Mouse (Mus musculus) CH12.LX (cell line): ENCODE data around the gene Cntrl. TPM values are rescaled to one million over a fixed set of nuclear protein-coding genes. Genes with fewer than 3 reads are reported as not detected.

ENCODE experiments used
- DNase-seq: peaks from one replicate; pipeline ENCODE4 v3.0.0-alpha.2; 2013; ENCODE audit errors: extremely low read depth
- H3K27ac ChIP-seq: 2 replicates; pipeline ENCODE4 v1.5.1; 2012; ENCODE audit warnings: low read depth, mild to moderate bottlenecking, control low read depth, moderate library complexity; ENCODE audit not compliant: insufficient read depth
- H3K27me3 ChIP-seq: replicated peaks from 2 replicates; pipeline ENCODE3; 2012; ENCODE audit warnings: inconsistent platforms
- H3K36me3 ChIP-seq, 2 experiments: replicated peaks in 1 of 2; 2 replicates each; pipeline versions ENCODE3 to v1.6.1; 2012; ENCODE audit warnings: inconsistent platforms in 1 of 2, low read length in 1 of 2, mild to moderate bottlenecking in 1 of 2, mixed read lengths in 1 of 2, moderate library complexity in 1 of 2; ENCODE audit not compliant: control insufficient read depth in 1 of 2, insufficient read depth in 1 of 2
- H3K4me1 ChIP-seq, 2 experiments: 2 replicates each; pipeline ENCODE4 v1.6.1; 2012; ENCODE audit warnings: inconsistent platforms in 1 of 2, moderate library complexity in 1 of 2; ENCODE audit not compliant: insufficient read depth in 2 of 2, control insufficient read depth in 1 of 2
- H3K4me2 ChIP-seq: 2 replicates; pipeline ENCODE4 v1.6.1; 2012; ENCODE audit warnings: low read depth, mild to moderate bottlenecking, control low read depth; ENCODE audit not compliant: poor library complexity, insufficient read depth, severe bottlenecking
- H3K4me3 ChIP-seq, 3 experiments: fragments of 150-350 bp in 1 of 3; sonication (generic) in 1 of 3; replicated peaks in 1 of 3; 2 replicates each; pipeline versions ENCODE3 to v1.5.1; 2011 to 2012; ENCODE audit warnings: low read depth in 2 of 3, low read length in 2 of 3, mild to moderate bottlenecking in 2 of 3, moderate library complexity in 2 of 3, control low read depth in 1 of 3, improper control_type of control experiment in 1 of 3, inconsistent platforms in 1 of 3, mixed read lengths in 1 of 3; ENCODE audit not compliant: poor library complexity in 1 of 3
- H3K79me2 ChIP-seq: replicated peaks from 2 replicates; pipeline ENCODE4 v1.6.1; 2012; ENCODE audit warnings: mild to moderate bottlenecking, moderate library complexity; ENCODE audit not compliant: control insufficient read depth, poor library complexity, insufficient read depth, severe bottlenecking; ENCODE audit errors: extremely low read depth
- H3K9ac ChIP-seq: 2 replicates; pipeline ENCODE4 v1.6.1; 2012; ENCODE audit warnings: low read depth, mild to moderate bottlenecking, control low read depth, moderate library complexity; ENCODE audit not compliant: insufficient read depth
- H3K9me3 ChIP-seq: replicated peaks from 2 replicates; pipeline ENCODE3; 2012; ENCODE audit warnings: low read length, inconsistent platforms, mixed read lengths
- CHD2 ChIP-seq: IDR thresholded peaks from 2 replicates; pipeline ENCODE4 v1.6.1; 2011; ENCODE audit warnings: low read length, improper control_type of control experiment
- CTCF ChIP-seq, 2 experiments: IDR thresholded peaks in 1 of 2; conservative IDR thresholded peaks in 1 of 2; 2 replicates each; pipeline ENCODE4 v1.5.1; 2011 to 2012; ENCODE audit warnings: low read depth in 2 of 2, low read length in 2 of 2, improper control_type of control experiment in 1 of 2, inconsistent platforms in 1 of 2, mild to moderate bottlenecking in 1 of 2, moderate library complexity in 1 of 2
- E2F4 ChIP-seq: IDR thresholded peaks from 2 replicates; pipeline ENCODE4 v1.6.1; 2011; ENCODE audit warnings: low read depth, low read length, improper control_type of control experiment; ENCODE audit not compliant: insufficient replicate concordance
- GABPA ChIP-seq: IDR thresholded peaks from 2 replicates; pipeline ENCODE4 v1.6.1; 2012; ENCODE audit warnings: low read depth, low read length, improper control_type of control experiment, inconsistent platforms; ENCODE audit not compliant: insufficient replicate concordance
- IRF4 ChIP-seq: IDR thresholded peaks from 2 replicates; pipeline ENCODE4 v1.6.1; 2014; ENCODE audit warnings: low read depth, mild to moderate bottlenecking, inconsistent platforms, low read length, improper control_type of control experiment
- JUND ChIP-seq: conservative IDR thresholded peaks from 2 replicates; pipeline ENCODE4 v1.6.1; 2011; ENCODE audit warnings: low read depth, low read length, improper control_type of control experiment
- MAX ChIP-seq: IDR thresholded peaks from 2 replicates; pipeline ENCODE4 v1.6.1; 2011; ENCODE audit warnings: low read length, improper control_type of control experiment
- MAZ ChIP-seq: IDR thresholded peaks from 2 replicates; pipeline ENCODE4 v1.6.1; 2012; ENCODE audit warnings: low read depth, mild to moderate bottlenecking, inconsistent platforms, low read length, improper control_type of control experiment, moderate library complexity
- MEF2A ChIP-seq: IDR thresholded peaks from 2 replicates; pipeline ENCODE4 v1.6.1; 2014; ENCODE audit warnings: low read depth, mild to moderate bottlenecking, inconsistent platforms, low read length, improper control_type of control experiment, borderline replicate concordance
- NELFE ChIP-seq: IDR thresholded peaks from 2 replicates; pipeline ENCODE4 v1.6.1; 2011; ENCODE audit warnings: low read depth, low read length, improper control_type of control experiment
- PAX5 ChIP-seq: IDR thresholded peaks from 2 replicates; pipeline ENCODE4 v1.6.1; 2012; ENCODE audit warnings: low read length, inconsistent platforms, mixed read lengths
- POLR2A ChIP-seq: IDR thresholded peaks from 2 replicates; pipeline ENCODE4 v1.6.1; 2011; ENCODE audit warnings: low read depth, mild to moderate bottlenecking, improper control_type of control experiment, low read length
- POLR2AphosphoS2 ChIP-seq: IDR thresholded peaks from 2 replicates; pipeline ENCODE4 v1.6.1; 2011; ENCODE audit warnings: low read depth, low read length, improper control_type of control experiment
- RAD21 ChIP-seq: IDR thresholded peaks from 2 replicates; pipeline ENCODE4 v1.6.1; 2011; ENCODE audit warnings: low read depth, mild to moderate bottlenecking, low read length, improper control_type of control experiment, moderate library complexity
- RCOR1 ChIP-seq: conservative IDR thresholded peaks from 2 replicates; pipeline ENCODE4 v1.6.1; 2012; ENCODE audit warnings: low read depth, mild to moderate bottlenecking, inconsistent platforms, low read length, improper control_type of control experiment
- SMC3 ChIP-seq: IDR thresholded peaks from 2 replicates; pipeline ENCODE4 v1.6.1; 2011; ENCODE audit warnings: low read depth, low read length, improper control_type of control experiment
- USF1 ChIP-seq: IDR thresholded peaks from 2 replicates; pipeline ENCODE4 v1.6.1; 2014; ENCODE audit warnings: low read depth, mild to moderate bottlenecking, inconsistent platforms, low read length, improper control_type of control experiment
- USF2 ChIP-seq: conservative IDR thresholded peaks from 2 replicates; pipeline ENCODE4 v1.6.1; 2011; ENCODE audit warnings: low read depth, low read length, improper control_type of control experiment
- ZC3H11A ChIP-seq: IDR thresholded peaks from 2 replicates; pipeline ENCODE4 v1.6.1; 2012; ENCODE audit warnings: low read depth, mild to moderate bottlenecking, inconsistent platforms, low read length, improper control_type of control experiment
- ZKSCAN1 ChIP-seq: IDR thresholded peaks from 2 replicates; pipeline ENCODE4 v1.6.1; 2012; ENCODE audit warnings: low read depth, inconsistent platforms, low read length, improper control_type of control experiment, borderline replicate concordance
- ZMIZ1 ChIP-seq: IDR thresholded peaks from 2 replicates; pipeline ENCODE4 v1.6.1; 2012; ENCODE audit warnings: low read depth, mild to moderate bottlenecking, inconsistent platforms, low read length, improper control_type of control experiment
- ZNF384 ChIP-seq: IDR thresholded peaks from 2 replicates; pipeline ENCODE4 v1.6.1; 2012; ENCODE audit warnings: low read depth, low read length, improper control_type of control experiment, inconsistent platforms
- dilution Hi-C: fragments of 300-500 bp; cut with MboI; formaldehyde crosslinking; loops from 2 replicates; pipeline ENCODE4 v1.14.3; 2020; ENCODE audit warnings: low sequenced_read_pairs; ENCODE audit not compliant: extremely low pct_unique_long_range_greater_than_20kb, extremely low pct_ligation_motif_present
- in situ Hi-C: fragments of 300-500 bp; cut with MboI; formaldehyde crosslinking; loops from 3 replicates; pipeline ENCODE4 v1.14.3; 2019; ENCODE audit warnings: low sequenced_read_pairs, low pct_ligation_motif_present, low pct_unique_long_range_greater_than_20kb, mixed read lengths
- polyA plus RNA-seq: library from polyadenylated mRNA; unstranded; fragments of >175 nt; gene quantifications from 2 replicates; pipeline ENCODE4 v1.2.1, GENCODE M21; 2012; ENCODE audit warnings: low read depth; ENCODE audit not compliant: insufficient read length
- total RNA-seq, 2 experiments: library from RNA; depleted of rRNA; stranded (reverse); fragments of 300-350 nt in 1 of 2; fragments of >200 nt in 1 of 2; gene quantifications; 2 replicates each; pipeline ENCODE4 v1.2.3; 2012 to 2014

The Cntrl gene
- total and polyA plus RNA-seq, 3 experiments = 55.6 to 69.7 (median 64.5) TPM

DNA sequence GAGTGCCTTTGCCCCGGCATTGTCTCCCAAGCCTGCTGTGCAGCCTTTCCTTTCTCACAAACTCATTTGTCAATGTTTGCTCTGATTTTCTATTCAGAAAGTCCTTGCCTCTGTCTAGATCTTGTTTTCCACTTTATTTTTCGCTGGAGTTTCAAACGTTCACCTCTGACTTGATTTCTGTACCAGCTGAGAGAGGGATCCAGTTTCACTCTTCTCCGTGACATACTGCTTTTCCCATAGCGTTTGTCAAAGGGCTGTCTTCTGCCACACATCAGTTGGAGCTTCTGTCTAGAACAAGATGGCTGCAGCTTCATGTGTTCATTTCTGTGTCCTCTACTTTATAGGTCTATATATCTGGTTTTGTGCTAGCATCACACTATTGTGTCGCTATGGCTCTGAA, 30.1 kb upstream of the Cntrl start:
- in situ Hi-C loops = no loop called here
- dilution Hi-C loops = no loop called here
- no peak for TF ChIP-seq ZC3H11A
- TF ChIP-seq MAX = no peak
- TF ChIP-seq E2F4 = no peak
- no peak for TF ChIP-seq ZMIZ1
- TF ChIP-seq NELFE = no peak
- TF ChIP-seq MAZ = no peak
- TF ChIP-seq JUND = no peak
- TF ChIP-seq ZKSCAN1 = no peak

DNA sequence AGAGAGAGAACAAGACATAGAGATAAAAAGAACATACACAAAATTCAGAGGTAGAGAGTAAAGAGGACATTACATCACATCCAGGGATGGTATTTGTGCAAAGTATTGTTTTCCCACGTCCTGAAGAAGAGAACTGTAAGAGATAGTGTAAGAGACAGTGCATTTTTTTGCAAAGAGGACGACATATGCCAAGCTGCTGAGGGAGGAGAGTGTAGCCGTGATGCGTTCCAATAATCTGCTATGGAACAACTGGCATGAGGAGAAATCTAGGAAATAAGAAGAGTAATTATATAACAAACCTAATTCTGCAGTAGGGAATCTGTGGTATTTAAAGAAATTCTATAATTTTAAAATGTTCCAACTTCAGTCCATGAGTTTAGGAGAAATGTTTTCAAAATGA, 21.9 kb upstream of the Cntrl start:
- no peaks in the 10 kb centered on the region for H3K27me3 ChIP-seq
- no peaks in the 10 kb centered on the region for H3K9me3 ChIP-seq
- H3K27ac ChIP-seq = no peak overlapping the region
- no peak for DNase-seq
- H3K36me3 ChIP-seq = no peaks in the 10 kb centered on the region
- no peaks in the 10 kb centered on the region for H3K4me1 ChIP-seq
- no peak overlapping the region for H3K4me3 ChIP-seq
- in situ Hi-C loops = no loop called here
- no peak for TF ChIP-seq GABPA
- TF ChIP-seq, all 38 proteins: peak for 0
- Histone ChIP-seq H3K4me2 (no peak overlapping the region), H3K9ac (no peak overlapping the region), H3K79me2 (no peaks in the 10 kb centered on the region)
- dilution Hi-C loops = no loop called here

More for the DNA sequence above, 30.1 kb upstream of the Cntrl start:
- Histone ChIP-seq H3K9ac (no peak overlapping the region), H3K4me3 (no peak overlapping the region), H3K4me2 (no peak overlapping the region), H3K27ac (no peak overlapping the region), H3K9me3 (no peaks in the 10 kb centered on the region), H3K4me1 (no peaks in the 10 kb centered on the region), H3K27me3 (no peaks in the 10 kb centered on the region), H3K79me2 (no peaks in the 10 kb centered on the region), H3K36me3 (no peaks in the 10 kb centered on the region)
- DNase-seq = no peak

DNA sequence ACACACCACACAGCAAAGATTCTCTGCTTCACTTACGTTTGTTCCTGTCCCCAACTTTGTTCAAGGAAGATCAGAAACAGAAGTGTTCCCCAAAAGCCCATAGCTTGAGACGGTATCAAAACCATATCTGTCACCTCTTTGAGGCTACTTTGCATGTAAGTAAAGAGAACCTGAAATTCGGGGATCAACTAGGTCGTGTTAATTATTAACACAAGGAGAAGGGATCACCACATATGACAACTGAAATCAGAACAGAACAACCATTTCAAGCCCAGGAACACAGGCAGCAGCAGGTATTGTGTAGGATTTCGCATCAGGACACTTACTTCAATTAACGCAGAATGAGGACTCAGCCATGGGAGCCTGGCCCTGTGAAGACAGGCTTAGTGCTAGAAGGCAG, 8.8 kb upstream of the Cntrl start:
- dilution Hi-C loops = no loop called here
- Histone ChIP-seq H3K9me3 (peaks cover 3% of the 10 kb centered on the region), H3K4me3 (no peak overlapping the region), H3K9ac (no peak overlapping the region), H3K79me2 (no peaks in the 10 kb centered on the region), H3K4me2 (no peak overlapping the region), H3K27me3 (no peaks in the 10 kb centered on the region), H3K36me3 (no peaks in the 10 kb centered on the region), H3K4me1 (peaks cover 0 to 3% of the 10 kb centered on the region in 2 experiments; a peak in 2 of 4 replicates), H3K27ac (no peak overlapping the region)
- in situ Hi-C loops = loop anchor here (10.0 to 25.0 kb wide), 2 partner anchors 136 to 313 kb away; partner anchors contain the start of genes Rabepk and Traf1
- TF ChIP-seq ZNF384 (no peak), PAX5 (no peak), USF1 (no peak), USF2 (no peak), E2F4 (no peak), CHD2 (no peak), GABPA (no peak), JUND (no peak), POLR2AphosphoS2 (no peak), ZKSCAN1 (no peak), MAZ (no peak), MEF2A (no peak), RAD21 (no peak), ZC3H11A (no peak), IRF4 (no peak), RCOR1 (no peak), CTCF (conservative IDR thresholded peaks at IDR 0.05 in 1 of 2, IDR thresholded peaks at IDR 0.05 in 1 of 2; ENCODE audit: low read depth in 2 of 2, low read length in 2 of 2) (no peak), SMC3 (no peak), POLR2A (no peak)
- no peak for DNase-seq
